ENCODE assay signal across 8 mouse cellular contexts in the genomic region with DNA sequence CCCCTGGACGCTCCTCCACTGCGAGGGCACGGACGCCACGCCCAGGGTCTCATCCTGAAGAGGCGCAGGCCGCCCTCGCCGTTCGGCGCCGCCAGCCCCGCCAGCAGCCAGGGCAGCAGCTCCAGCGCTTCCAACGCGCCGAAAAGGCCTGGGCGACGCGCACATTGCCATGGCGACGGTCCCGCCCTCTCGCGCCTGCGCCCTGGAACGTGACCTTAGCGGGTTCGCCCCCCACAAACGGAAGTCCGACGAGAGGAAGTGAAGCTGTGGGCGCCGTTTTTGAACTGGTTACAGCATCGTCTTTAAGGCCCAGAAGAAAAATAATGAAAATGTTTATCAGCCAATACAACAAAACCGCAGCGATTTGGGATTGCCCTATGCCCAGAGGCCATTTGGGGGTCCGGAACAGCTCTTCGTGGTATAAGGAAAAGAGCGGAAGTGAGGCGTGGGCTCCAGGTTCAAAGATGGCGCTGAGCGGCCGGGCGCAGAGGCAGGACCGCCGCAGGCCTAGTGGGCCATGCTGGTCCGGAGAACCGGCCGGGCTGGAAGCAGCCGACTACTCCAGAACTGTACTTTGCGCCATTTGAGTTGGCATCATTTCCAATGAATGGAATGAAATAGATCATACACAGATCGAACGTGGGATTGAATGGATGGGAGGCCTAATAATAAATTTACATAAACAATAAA. TPM values are rescaled to one million over a fixed set of nuclear protein-coding genes. Genes with fewer than 3 reads are reported as not detected.
DNase-seq lines count a peak whose midpoint lies in the region; ATAC-seq lines count a peak whose summit lies in the region.

A gene (minus strand): TSS at position 183 of the 690 bp plus-strand sequence.

- peak; percentile 99 for DNase-seq in NIH3T3 (ENCODE audit: low read depth)
- DNase-seq in cerebellum, postnatal 10 days: peak; percentile 99
- DNase-seq in frontal cortex, postnatal 14 days (ENCODE audit: low spot score in 2 of 2): peak; percentile 92 to 96
- DNase-seq in layer of hippocampus, postnatal 36 days: peak; percentile 97 to 98
- peak; percentile 98 for DNase-seq in lung, postnatal 36 days
- peak; percentile 99 for DNase-seq in retina, postnatal 1 day
- DNase-seq in urinary bladder, adult 18-20 months (ENCODE audit: low spot score in 2 of 2): peak; percentile 96 to 98

- H3K36me3 ChIP-seq in hindbrain, embryonic 13.5 days: peaks cover 15% of the 10 kb centered on the region

- peaks cover 9% of the 10 kb centered on the region; the same call in 1 of the 2 replicates for H3K27me3 ChIP-seq in hindbrain, embryonic 13.5 days

- H3K4me1 ChIP-seq in hindbrain, embryonic 13.5 days (replicated peaks): peaks cover 15% of the 10 kb centered on the region

- WGBS in hindbrain, embryonic 13.5 days: 1% methylated on average over 54 of the region's 54 CpGs

- peak; percentile 95 for ATAC-seq in hindbrain, embryonic 13.5 days (ENCODE audit: low FRiP score)

- H3K9me3 ChIP-seq in hindbrain, embryonic 13.5 days: no peaks in the 10 kb centered on the region

- peak within 1 kb of the TSS; percentile 86 for H3K9ac ChIP-seq in hindbrain, embryonic 13.5 days

- peak within 1 kb of the TSS; percentile 96 for H3K27ac ChIP-seq in hindbrain, embryonic 13.5 days

- peak within 1 kb of the TSS; percentile 64 for H3K4me2 ChIP-seq in hindbrain, embryonic 13.5 days

- H3K4me3 ChIP-seq in hindbrain, embryonic 13.5 days: peak within 1 kb of the TSS; percentile 72

RNA-seq across cellular contexts. Expression of the gene that starts here (rescaled TPM):
- 64.2 and 67.0 TPM in 2 replicates for polyA plus RNA-seq in hindbrain, embryonic 13.5 days (2015; fragmentation: Nextera tagmentation; extraction: Ambion mirVana)
- 10 to 100 TPM; 31.8 to 34.0 TPM for total RNA-seq in layer of hippocampus, postnatal 36 days (2021)

Comparison
In these comparisons a context has a peak if more than half of its experiments do, and no peak if none do; other contexts are left out.
1. Peak in every context shown above with its lines: DNase-seq, ATAC-seq, H3K4me3 ChIP-seq and H3K27ac ChIP-seq.